Mouse (Mus musculus) liver, adult 2 months (tissue): ENCODE results near the gene Akap12. TPM values are rescaled to one million over a fixed set of nuclear protein-coding genes. Genes with fewer than 3 reads are reported as not detected.
A peak's percentile ranks its signal among the peaks of the same experiment; 100 is the strongest.

Source experiments
- DNase-seq: peaks from one replicate; pipeline ENCODE4 v3.0.0-alpha.2; 2011; ENCODE audit warnings: low read depth, low spot score; ENCODE audit errors: extremely low read depth
- H3K27ac ChIP-seq: fragments of 200-500 bp; replicated peaks from 2 replicates; pipeline ENCODE4 v1.5.1; 2012; ENCODE audit warnings: low read depth, mild to moderate bottlenecking, control low read depth, inconsistent platforms, low read length; ENCODE audit not compliant: insufficient read depth
- H3K27me3 ChIP-seq: fragments of 200-500 bp; 2 replicates; pipeline ENCODE4 v1.6.1; 2012; ENCODE audit warnings: mild to moderate bottlenecking, moderate library complexity, low read length, inconsistent platforms; ENCODE audit not compliant: control insufficient read depth, insufficient read depth
- H3K36me3 ChIP-seq: fragments of 200-500 bp; 2 replicates; pipeline ENCODE4 v1.6.1; 2012; ENCODE audit warnings: low read length, inconsistent platforms; ENCODE audit not compliant: control insufficient read depth, insufficient read depth
- H3K4me1 ChIP-seq: fragments of 200-500 bp; 2 replicates; pipeline ENCODE4 v1.6.1; 2011; ENCODE audit warnings: low read length; ENCODE audit not compliant: control insufficient read depth, insufficient read depth
- H3K4me3 ChIP-seq: fragments of 200-500 bp; 2 replicates; pipeline ENCODE4 v1.5.1; 2011; ENCODE audit warnings: low read depth, mild to moderate bottlenecking, control low read depth, low read length, moderate library complexity; ENCODE audit not compliant: insufficient read depth
- H3K79me2 ChIP-seq: fragments of 200-500 bp; 2 replicates; pipeline ENCODE4 v1.6.1; 2012; ENCODE audit warnings: inconsistent platforms, mild to moderate bottlenecking, low read length, moderate library complexity; ENCODE audit not compliant: control insufficient read depth, insufficient read depth
- H3K9ac ChIP-seq: fragments of 200-500 bp; 2 replicates; pipeline ENCODE4 v1.6.1; 2012; ENCODE audit warnings: low read depth, mild to moderate bottlenecking, control low read depth, inconsistent platforms, low read length
- CTCF ChIP-seq: fragments of 200-500 bp; IDR thresholded peaks from 2 replicates; pipeline ENCODE4 v1.5.1; 2011; ENCODE audit warnings: low read depth, low read length, control low read depth
- POLR2A ChIP-seq: fragments of 200-500 bp; IDR thresholded peaks from 2 replicates; pipeline ENCODE4 v1.6.1; 2011; ENCODE audit warnings: low read length, control low read depth; ENCODE audit not compliant: insufficient read depth; ENCODE audit errors: extremely low read depth
- WGBS: fragments of 180-500 bp; shearing (Covaris S2); methylation state at CpG from one replicate; pipeline ENCODE4 v1.1.7; 2018; 5-methylcytosine and 5-hydroxymethylcytosine counted together
- polyA plus RNA-seq: library from polyadenylated mRNA; depleted of rRNA; stranded (reverse); fragments of >200 nt; gene quantifications from 2 replicates; pipeline ENCODE4 v1.2.3, GENCODE M21; 2012
- total RNA-seq: library from RNA; depleted of rRNA; stranded (reverse); fragments of >200 nt; gene quantifications from 2 replicates; pipeline ENCODE4 v1.2.3, GENCODE M21; 2014

Gene Akap12
- total and polyA plus RNA-seq, 2 experiments: 0.57 to 1.7 TPM

GRCm38 (mm10) chr10:4338863-4339461, 72.8 kb downstream of the Akap12 start:
- Histone ChIP-seq H3K27ac (no peak overlapping the region), H3K36me3 (no peaks in the 10 kb centered on the region), H3K9ac (no peak overlapping the region), H3K4me1 (no peaks in the 10 kb centered on the region), H3K27me3 (no peaks in the 10 kb centered on the region), H3K79me2 (no peaks in the 10 kb centered on the region), H3K4me3 (no peak overlapping the region)
- TF ChIP-seq POLR2A (no peak), CTCF (no peak)
- 55% methylated on average over 15 of the region's 15 CpGs for WGBS
- DNase-seq: no peak

- H3K36me3 ChIP-seq: no peaks in the 10 kb centered on the region
- H3K79me2 ChIP-seq: no peaks in the 10 kb centered on the region
- H3K4me1 ChIP-seq: no peaks in the 10 kb centered on the region
- no peaks in the 10 kb centered on the region for H3K27me3 ChIP-seq
- DNase-seq: peak; percentile 37
- no peak overlapping the region for H3K9ac ChIP-seq
- no peak overlapping the region for H3K27ac ChIP-seq
- TF ChIP-seq POLR2A (no peak), CTCF (peak; percentile 68)
- 6% methylated on average over 2 of the region's 2 CpGs for WGBS
- H3K4me3 ChIP-seq: no peak overlapping the region
Measured at GRCm38 (mm10) chr10:4341430-4341829, 75.2 kb downstream of the Akap12 start.

- no peaks in the 10 kb centered on the region for H3K79me2 ChIP-seq
- peak overlapping the region; percentile 36; the same call in 1 of the 2 replicates for H3K4me3 ChIP-seq
- TF ChIP-seq CTCF: peak; percentile 93
- no peak for TF ChIP-seq POLR2A
- peaks cover 4% of the 10 kb centered on the region for H3K4me1 ChIP-seq
- peak; percentile 80 for DNase-seq
- H3K27me3 ChIP-seq: no peaks in the 10 kb centered on the region
- 14% methylated on average over 28 of the region's 28 CpGs for WGBS
- H3K27ac ChIP-seq: no peak overlapping the region
- peak overlapping the region; percentile 47; the same call in 1 of the 2 replicates for H3K9ac ChIP-seq
- no peaks in the 10 kb centered on the region for H3K36me3 ChIP-seq
Measured at GRCm38 (mm10) chr10:4346489-4347135, 80.4 kb downstream of the Akap12 start.

- H3K27me3 ChIP-seq: no peaks in the 10 kb centered on the region
- H3K27ac ChIP-seq: no peak overlapping the region
- no peaks in the 10 kb centered on the region for H3K36me3 ChIP-seq
- DNase-seq: no peak
- H3K4me3 ChIP-seq: peak overlapping the region; percentile 36; the same call in 1 of the 2 replicates
- TF ChIP-seq CTCF (no peak), POLR2A (no peak)
- H3K4me1 ChIP-seq: peaks cover 4% of the 10 kb centered on the region
- 62% methylated on average over 4 of the region's 4 CpGs for WGBS
- no peak overlapping the region for H3K9ac ChIP-seq
- no peaks in the 10 kb centered on the region for H3K79me2 ChIP-seq
Measured at GRCm38 (mm10) chr10:4347136-4347492, 80.9 kb downstream of the Akap12 start.

GRCm38 (mm10) chr10:4347591-4347990, 81.4 kb downstream of the Akap12 start:
- H3K4me1 ChIP-seq: peaks cover 4% of the 10 kb centered on the region
- H3K27ac ChIP-seq: no peak overlapping the region
- no peaks in the 10 kb centered on the region for H3K27me3 ChIP-seq
- no peak overlapping the region for H3K4me3 ChIP-seq
- H3K9ac ChIP-seq: no peak overlapping the region
- H3K36me3 ChIP-seq: no peaks in the 10 kb centered on the region
- TF ChIP-seq POLR2A (no peak), CTCF (no peak)
- no peaks in the 10 kb centered on the region for H3K79me2 ChIP-seq
- DNase-seq: no peak
- WGBS: 94% methylated on average over 14 of the region's 14 CpGs
